8 mouse cellular contexts compared by ENCODE assay signal in the genomic region with DNA sequence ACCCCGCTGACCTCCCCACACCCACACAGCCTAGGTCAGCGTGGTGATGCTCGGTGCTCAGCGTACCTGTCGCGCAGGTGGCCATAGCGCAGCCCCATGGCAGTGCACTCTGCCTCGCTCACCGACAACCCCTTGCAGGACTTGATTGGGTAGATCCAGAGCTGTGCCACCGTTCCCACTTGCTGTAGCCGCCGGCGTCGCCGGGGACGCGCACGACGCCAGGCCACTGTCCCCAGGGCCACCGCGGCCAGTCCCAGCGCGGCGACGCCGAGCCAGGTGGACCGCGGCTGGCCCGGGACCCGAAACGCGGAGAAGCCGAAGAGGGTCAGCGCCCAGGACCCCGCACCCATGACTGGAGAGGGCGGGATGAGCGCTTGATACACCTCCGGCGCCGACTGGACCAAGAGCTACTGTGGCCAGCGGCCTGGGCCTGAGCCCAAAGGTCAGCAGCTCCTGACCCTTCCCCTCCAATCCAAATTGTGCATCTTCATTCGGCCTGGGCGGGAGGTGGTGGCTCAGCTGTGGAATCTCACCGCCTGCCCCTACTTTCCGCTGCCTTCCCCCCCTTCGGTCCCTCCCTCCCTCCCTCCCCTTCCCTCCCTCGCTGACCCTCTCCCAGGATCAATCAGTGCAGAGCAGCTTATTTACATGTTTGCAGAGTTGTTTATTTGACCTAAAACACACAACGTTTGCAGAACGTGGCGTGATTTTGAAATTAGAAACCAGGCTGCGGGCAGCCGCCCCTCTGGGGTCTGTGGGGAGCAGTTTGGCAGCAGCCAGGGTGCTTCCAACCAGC. TPM values are rescaled to one million over a fixed set of nuclear protein-coding genes. Genes with fewer than 3 reads are reported as not detected.
DNase-seq lines count a peak whose midpoint lies in the region; ATAC-seq and TF ChIP-seq lines count a peak whose summit lies in the region.

Gene Marc1, minus strand, starts transcription at position 534 of the 796 bp plus-strand sequence.

- peak; percentile 45 for ATAC-seq in lung, embryonic 14.5 days (ENCODE audit: insufficient read depth)
- no peak for ATAC-seq in heart, embryonic 15.5 days (replicated peaks; ENCODE audit: insufficient number of reproducible peaks, insufficient read depth, low FRiP score, low read depth)
- peak; percentile 36; the same call in 1 of the 2 replicates for ATAC-seq in neural tube, embryonic 13.5 days (ENCODE audit: low read depth)

- H3K9me3 ChIP-seq in lung, embryonic 14.5 days (ENCODE audit: low read depth, low read length), result no peaks in the 10 kb centered on the region
- H3K9me3 ChIP-seq in heart, embryonic 15.5 days (replicated peaks), result no peaks in the 10 kb centered on the region
- H3K9me3 ChIP-seq in neural tube, embryonic 13.5 days, result no peaks in the 10 kb centered on the region

- 6% methylated on average over 52 of the region's 52 CpGs for WGBS in lung, embryonic 14.5 days
- WGBS in heart, embryonic 15.5 days, result 9% methylated on average over 52 of the region's 52 CpGs
- 9% methylated on average over 52 of the region's 52 CpGs for WGBS in neural tube, embryonic 13.5 days

- 0 out of 2 replicates have a peak, but pooled peaks cover 4% of the 10 kb centered on the region for H3K36me3 ChIP-seq in lung, embryonic 14.5 days (ENCODE audit: insufficient read depth)
- H3K36me3 ChIP-seq in heart, embryonic 15.5 days, result peaks cover 8% of the 10 kb centered on the region; the same call in 1 of the 2 replicates
- peaks cover 11% of the 10 kb centered on the region; the same call in 1 of the 2 replicates for H3K36me3 ChIP-seq in neural tube, embryonic 13.5 days

- peak within 1 kb of the TSS; percentile 33 for H3K4me3 ChIP-seq in lung, embryonic 14.5 days (ENCODE audit: low read depth, low read length)
- H3K4me3 ChIP-seq in heart, embryonic 15.5 days, result peak within 1 kb of the TSS; percentile 39
- peak within 1 kb of the TSS; percentile 35 for H3K4me3 ChIP-seq in neural tube, embryonic 13.5 days

- no peak within 1 kb of the TSS for H3K27ac ChIP-seq in lung, embryonic 14.5 days (ENCODE audit: low read depth)
- H3K27ac ChIP-seq in heart, embryonic 15.5 days, result no peak within 1 kb of the TSS
- H3K27ac ChIP-seq in neural tube, embryonic 13.5 days (replicated peaks), result no peak within 1 kb of the TSS

- DNase-seq in lung, embryonic 14.5 days, result peak; percentile 16
- DNase-seq in lung, postnatal 36 days, result no peak
- peak; percentile 38 to 47 for DNase-seq in kidney, postnatal 4 days
- no peak for DNase-seq in cerebellum, postnatal 10 days
- no peak for DNase-seq in cerebellum, adult 11-12 months
- no peak for DNase-seq in urinary bladder, postnatal 36 days (ENCODE audit: low spot score in 2 of 2)

- peak within 1 kb of the TSS; percentile 57 for H3K4me2 ChIP-seq in lung, embryonic 14.5 days
- H3K4me2 ChIP-seq in heart, embryonic 15.5 days, result peak within 1 kb of the TSS; percentile 70
- H3K4me2 ChIP-seq in neural tube, embryonic 13.5 days, result peak within 1 kb of the TSS; percentile 67

- H3K4me1 ChIP-seq in lung, embryonic 14.5 days (ENCODE audit: insufficient read depth), result no peaks in the 10 kb centered on the region; the same call in 1 of the 2 replicates
- H3K4me1 ChIP-seq in heart, embryonic 15.5 days (replicated peaks), result peaks cover 8% of the 10 kb centered on the region
- H3K4me1 ChIP-seq in neural tube, embryonic 13.5 days (replicated peaks), result peaks cover 10% of the 10 kb centered on the region

- TF ChIP-seq CTCF in lung, embryonic 14.5 days (IDR thresholded peaks at IDR 0.05; ENCODE audit: low read depth), result no peak

- H3K27me3 ChIP-seq in lung, embryonic 14.5 days (ENCODE audit: insufficient read depth, low read length), result peaks cover 26% of the 10 kb centered on the region
- H3K27me3 ChIP-seq in heart, embryonic 15.5 days, result peaks cover 34% of the 10 kb centered on the region
- H3K27me3 ChIP-seq in neural tube, embryonic 13.5 days, result peaks cover 31% of the 10 kb centered on the region

- H3K9ac ChIP-seq in lung, embryonic 14.5 days, result peak within 1 kb of the TSS; percentile 15; the same call in 1 of the 2 replicates
- peak within 1 kb of the TSS; percentile 40 for H3K9ac ChIP-seq in heart, embryonic 15.5 days
- H3K9ac ChIP-seq in neural tube, embryonic 13.5 days, result peak within 1 kb of the TSS; percentile 61

RNA-seq across cellular contexts. Expression of gene Marc1, which starts in this region (rescaled TPM):
- not detected in 2 replicates for polyA plus RNA-seq in lung, embryonic 14.5 days (2014; fragmentation: Nextera tagmentation; extraction: Ambion mirVana)
- 0.39 TPM in 1 of 2 replicates, not detected in the other for polyA plus RNA-seq in heart, embryonic 15.5 days (2015; fragmentation: Nextera tagmentation; extraction: Ambion mirVana)
- polyA plus RNA-seq in neural tube, embryonic 13.5 days (2015; fragmentation: Nextera tagmentation; extraction: Ambion mirVana), result not detected in 2 replicates

Comparison
In these comparisons a context has a peak if more than half of its experiments do, and no peak if none do; other contexts are left out.
1. Peak in DNase-seq, ATAC-seq, H3K4me3 ChIP-seq, H3K9ac ChIP-seq and H3K4me2 ChIP-seq in lung, embryonic 14.5 days; RNA of the gene not detected or under 1 TPM.
2. Peak in ATAC-seq, H3K4me3 ChIP-seq, H3K9ac ChIP-seq and H3K4me2 ChIP-seq in neural tube, embryonic 13.5 days; RNA of the gene not detected or under 1 TPM.
3. DNase-seq: peak in kidney, postnatal 4 days (2 of 2); none in lung, postnatal 36 days (single experiment), cerebellum, postnatal 10 days (0 of 2), cerebellum, adult 11-12 months (single experiment) and urinary bladder, postnatal 36 days (0 of 2).
4. Peak in every context shown above with its lines, with median percentiles within 50 percentile points of each other: H3K4me2 ChIP-seq, H3K4me3 ChIP-seq and H3K9ac ChIP-seq.